Mouse (Mus musculus): ENCODE data around the gene Lsm12. TPM values are rescaled to one million over a fixed set of nuclear protein-coding genes. Genes with fewer than 3 reads are reported as not detected.

Lsm12 gene
- polyA plus RNA-seq, 1 experiment from 2014 or later, result 94.3 TPM

DNA sequence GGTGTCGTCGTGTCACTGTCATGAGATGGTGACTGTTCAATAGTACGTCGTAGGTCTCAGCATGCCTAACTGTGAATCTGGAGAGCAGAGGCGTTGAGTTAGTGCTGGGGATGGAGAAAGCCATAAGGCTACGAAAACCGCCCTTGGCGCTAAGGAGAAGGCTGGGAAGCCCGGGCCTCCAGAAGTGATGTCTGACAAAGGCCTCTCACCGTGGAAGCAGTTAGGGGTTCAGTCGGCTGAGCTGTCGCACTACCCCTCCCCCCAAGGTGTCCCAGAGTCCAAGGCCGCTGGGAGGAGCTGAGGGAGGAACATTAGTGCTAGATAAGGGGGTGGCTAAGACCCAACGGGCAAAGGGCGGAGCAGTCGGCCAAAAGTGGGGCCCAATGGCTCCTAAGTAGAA, 39.1 kb downstream of the Lsm12 start:
- WGBS, result 3% methylated on average over 16 of the region's 16 CpGs
- Histone ChIP-seq H3K4me2 (peak overlapping the region; percentile 75), H3K4me3 (peak overlapping the region; percentile 47), H3K36me3 (no peaks in the 10 kb centered on the region), H3K9ac (0 out of 2 replicates have a peak overlapping the region, but pooled peaks have one; percentile 48), H3K27ac (ENCODE audit: poor library complexity, severe bottlenecking) (no peak overlapping the region), H3K4me1 (replicated peaks) (peaks cover 33% of the 10 kb centered on the region), H3K9me3 (replicated peaks) (no peaks in the 10 kb centered on the region), H3K27me3 (replicated peaks) (peaks cover 69% of the 10 kb centered on the region)
- no peak for ATAC-seq (ENCODE audit: insufficient number of reproducible peaks, low FRiP score)

DNA sequence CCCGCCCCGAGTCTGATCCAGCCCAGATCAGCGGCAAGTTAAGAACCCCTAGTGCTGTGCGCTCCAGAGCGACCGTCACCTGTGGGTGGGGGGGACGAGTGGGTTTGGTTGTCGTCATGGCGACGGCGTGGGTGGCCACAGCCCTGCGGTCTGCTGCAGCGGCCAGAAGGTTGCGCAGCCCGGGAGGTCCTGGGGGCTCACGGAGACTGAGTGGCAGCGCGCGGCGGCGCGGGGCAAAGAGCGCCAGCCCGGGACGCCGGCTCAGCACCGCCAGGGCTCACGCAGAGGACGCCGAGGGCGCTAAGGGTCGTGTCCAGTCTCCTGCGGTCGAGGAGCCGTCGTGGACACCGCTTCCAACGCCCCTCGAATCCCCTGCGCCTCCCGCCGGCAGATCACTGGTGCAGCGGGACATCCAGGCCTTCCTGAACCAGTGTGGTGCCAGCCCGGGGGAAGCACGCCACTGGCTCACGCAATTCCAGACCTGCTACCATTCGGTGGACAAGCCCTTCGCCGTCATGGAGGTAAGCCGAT, 39.6 kb downstream of the Lsm12 start, which contains the start of gene Nags:
Nags (plus strand) TSS at position 43 of the 531 bp plus-strand sequence.
- Histone ChIP-seq H3K9ac (peak within 1 kb of the TSS; percentile 48), H3K27ac (ENCODE audit: poor library complexity, severe bottlenecking) (no peak within 1 kb of the TSS)
- no peak; the same call in 1 of the 2 replicates for ATAC-seq (ENCODE audit: insufficient number of reproducible peaks, low FRiP score)

DNA sequence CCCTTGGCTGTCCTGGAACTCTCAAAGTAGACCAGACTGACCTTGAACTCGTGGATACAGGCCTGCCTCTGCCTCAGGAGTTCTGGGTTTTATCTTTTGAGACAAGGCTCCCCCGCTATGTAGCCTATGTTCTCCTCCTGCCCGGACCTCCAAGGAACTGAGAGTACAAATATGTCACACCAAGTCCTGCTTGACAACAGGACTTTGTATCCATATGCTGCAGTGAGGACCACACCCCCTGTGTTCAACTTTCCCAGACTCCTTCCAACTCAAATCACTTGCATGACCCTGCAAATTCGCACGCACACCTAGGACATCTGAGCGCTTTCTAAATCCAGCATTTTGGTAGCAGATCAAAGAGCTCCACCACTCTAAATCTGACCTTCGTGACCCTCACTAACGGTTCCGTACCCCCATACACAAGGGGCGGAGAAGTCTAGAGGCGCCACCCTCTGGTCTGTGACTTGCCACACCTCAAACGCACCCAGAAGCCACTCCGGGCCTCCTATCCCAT, 40.1 kb downstream of the Lsm12 start:
- peaks cover 69% of the 10 kb centered on the region for H3K27me3 ChIP-seq (replicated peaks)
- no peak overlapping the region for H3K27ac ChIP-seq (ENCODE audit: poor library complexity, severe bottlenecking)
- H3K4me3 ChIP-seq, result peak overlapping the region; percentile 47
- peaks cover 33% of the 10 kb centered on the region for H3K4me1 ChIP-seq (replicated peaks)
- H3K9ac ChIP-seq, result peak overlapping the region; percentile 48; the same call in 1 of the 2 replicates
- H3K36me3 ChIP-seq, result no peaks in the 10 kb centered on the region
- 0 out of 2 replicates have a peak, but pooled peaks have one; percentile 20 for ATAC-seq (ENCODE audit: insufficient number of reproducible peaks, low FRiP score)
- 23% methylated on average over 13 of the region's 13 CpGs for WGBS
- no peaks in the 10 kb centered on the region for H3K9me3 ChIP-seq (replicated peaks)
- peak overlapping the region; percentile 75 for H3K4me2 ChIP-seq

More for the DNA sequence above, 39.6 kb downstream of the Lsm12 start, which contains the start of gene Nags:
- H3K4me1 ChIP-seq (replicated peaks), result peaks cover 33% of the 10 kb centered on the region
- H3K9me3 ChIP-seq (replicated peaks), result no peaks in the 10 kb centered on the region
- 1% methylated on average over 50 of the region's 50 CpGs for WGBS
- H3K36me3 ChIP-seq, result no peaks in the 10 kb centered on the region
- H3K4me3 ChIP-seq, result peak within 1 kb of the TSS; percentile 47
- H3K27me3 ChIP-seq (replicated peaks), result peaks cover 69% of the 10 kb centered on the region
- peak within 1 kb of the TSS; percentile 75 for H3K4me2 ChIP-seq

DNA sequence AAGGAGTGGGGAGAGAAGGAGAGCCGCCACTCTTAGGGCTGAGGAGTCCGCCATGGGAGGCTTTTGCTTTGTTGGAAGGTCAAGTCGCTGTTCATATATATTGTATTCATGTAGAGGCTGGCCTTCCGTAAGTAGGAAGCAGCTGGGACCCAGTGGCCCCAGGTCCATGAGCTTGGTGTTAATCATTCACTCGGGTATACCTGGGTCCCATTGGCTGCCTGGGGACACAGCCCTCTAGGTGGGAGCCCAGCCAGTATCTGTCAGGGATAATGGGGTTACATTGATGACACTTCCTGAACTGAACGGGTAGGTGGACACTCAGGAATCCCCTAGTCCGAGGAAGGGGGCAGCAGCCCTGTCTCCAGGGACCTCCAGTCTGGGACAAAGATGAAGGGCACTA, 42.7 kb downstream of the Lsm12 start:
- Histone ChIP-seq H3K4me1 (replicated peaks) (peaks cover 23% of the 10 kb centered on the region), H3K27ac (ENCODE audit: poor library complexity, severe bottlenecking) (no peak overlapping the region), H3K27me3 (replicated peaks) (peaks cover 47% of the 10 kb centered on the region), H3K4me2 (no peak overlapping the region), H3K9ac (no peak overlapping the region), H3K4me3 (no peak overlapping the region), H3K9me3 (replicated peaks) (no peaks in the 10 kb centered on the region), H3K36me3 (no peaks in the 10 kb centered on the region)
- no peak for ATAC-seq (ENCODE audit: insufficient number of reproducible peaks, low FRiP score)
- WGBS, result 63% methylated on average over 7 of the region's 7 CpGs

DNA sequence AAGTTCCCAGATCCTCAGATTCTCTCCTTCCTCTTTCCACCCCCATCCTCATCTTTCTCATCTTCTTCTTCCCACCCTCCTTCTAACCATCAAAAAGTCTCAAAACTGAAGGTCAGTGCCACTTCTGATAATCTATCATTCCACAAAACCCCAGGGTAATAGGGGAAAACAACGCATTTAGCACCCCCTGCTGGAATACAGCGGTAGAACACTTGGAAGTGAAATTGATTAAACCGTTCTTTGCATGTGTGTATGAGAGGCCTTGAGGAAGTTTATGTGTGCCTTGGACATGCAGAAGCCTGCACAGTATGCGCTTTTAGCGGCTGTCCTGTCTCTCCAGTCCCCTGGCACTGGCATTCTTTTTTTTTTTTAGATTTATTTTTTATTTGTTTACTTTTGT, 44.6 kb downstream of the Lsm12 start:
- no peaks in the 10 kb centered on the region for H3K36me3 ChIP-seq
- peaks cover 38% of the 10 kb centered on the region for H3K27me3 ChIP-seq (replicated peaks)
- H3K9me3 ChIP-seq (replicated peaks), result no peaks in the 10 kb centered on the region
- no peak overlapping the region for H3K9ac ChIP-seq
- H3K27ac ChIP-seq (ENCODE audit: poor library complexity, severe bottlenecking), result no peak overlapping the region
- 5% methylated on average over 5 of the region's 5 CpGs for WGBS
- peaks cover 6% of the 10 kb centered on the region; the same call in 1 of the 2 replicates for H3K4me1 ChIP-seq (replicated peaks)
- H3K4me2 ChIP-seq, result no peak overlapping the region
- H3K4me3 ChIP-seq, result no peak overlapping the region
- no peak for ATAC-seq (ENCODE audit: insufficient number of reproducible peaks, low FRiP score)

DNA sequence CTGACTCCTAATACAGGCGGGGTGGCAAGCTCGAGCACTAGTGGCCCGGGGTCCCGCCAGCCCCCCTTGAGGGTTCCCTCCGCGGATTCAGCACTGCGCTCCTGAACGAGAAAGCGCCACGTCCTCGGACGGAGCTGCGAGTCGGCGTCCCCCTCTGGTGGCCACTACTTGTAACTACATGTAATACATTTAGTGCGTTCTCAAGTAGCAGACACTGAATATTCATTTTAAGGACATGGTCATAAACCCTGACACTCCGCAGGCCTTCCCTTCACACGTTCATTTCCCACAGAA, 46.7 kb downstream of the Lsm12 start:
- peak overlapping the region; percentile 62 for H3K4me2 ChIP-seq
- no peak overlapping the region for H3K9ac ChIP-seq

DNA sequence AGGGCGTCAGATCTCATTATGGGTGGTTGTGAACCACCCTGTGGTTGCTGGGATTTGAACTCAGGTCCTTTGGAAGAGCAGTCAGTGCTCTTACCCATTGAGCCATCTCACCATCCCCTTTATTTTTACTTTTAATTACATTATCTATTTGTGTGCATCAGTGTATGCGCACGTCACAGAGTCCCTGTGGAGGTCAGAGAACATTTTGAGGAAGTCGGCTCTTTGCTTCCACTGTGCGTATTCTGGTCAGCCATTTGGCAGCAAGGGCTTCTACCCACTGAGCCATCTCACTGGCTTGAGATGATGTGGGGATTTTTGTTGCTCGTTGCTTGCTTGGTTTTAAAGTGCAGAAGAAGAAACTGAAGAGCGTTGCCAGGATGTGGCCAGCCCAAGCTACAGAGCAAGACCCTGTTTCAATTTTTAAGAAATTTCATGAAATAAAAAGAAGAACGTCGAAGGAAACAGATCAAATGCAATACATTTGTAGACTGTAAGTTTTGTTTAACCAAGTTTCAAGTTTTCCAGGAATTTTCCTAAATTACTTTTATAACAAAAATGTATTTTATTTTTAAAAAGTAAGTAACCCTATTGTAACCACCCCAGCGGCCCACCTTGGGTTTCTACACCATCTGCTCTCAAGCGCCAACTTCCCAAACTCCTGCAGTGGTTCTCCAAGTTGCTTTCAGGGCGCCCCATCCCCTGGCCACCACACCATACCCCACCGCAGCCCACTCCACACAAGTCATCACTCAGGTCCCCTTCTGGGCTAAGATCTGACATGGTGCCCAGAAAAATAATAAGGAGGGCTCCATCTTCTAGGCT, 47.3 kb downstream of the Lsm12 start:
- ATAC-seq (ENCODE audit: insufficient number of reproducible peaks, low FRiP score), result no peak
- Histone ChIP-seq H3K27me3 (replicated peaks) (peaks cover 22% of the 10 kb centered on the region), H3K4me2 (peak overlapping the region; percentile 62), H3K9me3 (replicated peaks) (no peaks in the 10 kb centered on the region), H3K9ac (no peak overlapping the region), H3K4me1 (replicated peaks) (peaks cover 3% of the 10 kb centered on the region; the same call in 1 of the 2 replicates), H3K36me3 (no peaks in the 10 kb centered on the region), H3K27ac (ENCODE audit: poor library complexity, severe bottlenecking) (no peak overlapping the region), H3K4me3 (peak overlapping the region; percentile 25)
- WGBS, result 45% methylated on average over 13 of the region's 13 CpGs

More for the DNA sequence above, 46.7 kb downstream of the Lsm12 start:
- WGBS, result under 1% methylated on average over 18 of the region's 18 CpGs
- no peaks in the 10 kb centered on the region for H3K9me3 ChIP-seq (replicated peaks)
- H3K4me1 ChIP-seq (replicated peaks), result peaks cover 3% of the 10 kb centered on the region; the same call in 1 of the 2 replicates
- no peak overlapping the region for H3K27ac ChIP-seq (ENCODE audit: poor library complexity, severe bottlenecking)
- peak overlapping the region; percentile 25 for H3K4me3 ChIP-seq
- peaks cover 26% of the 10 kb centered on the region for H3K27me3 ChIP-seq (replicated peaks)
- ATAC-seq (ENCODE audit: insufficient number of reproducible peaks, low FRiP score), result no peak
- no peaks in the 10 kb centered on the region for H3K36me3 ChIP-seq

DNA sequence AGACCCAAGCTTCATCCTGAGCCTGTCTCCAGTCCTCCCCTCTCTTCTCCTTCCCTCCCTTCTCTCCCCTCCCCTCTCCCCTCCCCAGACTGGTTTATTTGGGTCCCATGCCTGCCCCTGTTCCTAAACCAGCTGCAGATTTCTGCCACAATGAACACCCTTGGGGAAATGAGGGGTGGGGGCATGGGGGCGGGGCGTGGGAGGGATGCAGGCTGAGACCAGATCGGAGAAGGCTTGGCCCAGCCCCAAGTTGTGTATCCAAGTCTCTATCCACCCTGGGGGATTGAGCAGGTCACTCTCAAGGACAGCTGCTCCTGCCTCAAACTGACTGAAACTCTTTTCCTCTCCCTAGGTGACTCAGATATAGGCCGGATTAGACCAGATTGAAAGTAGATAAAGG, 50.6 kb downstream of the Lsm12 start:
- no peak for ATAC-seq (ENCODE audit: insufficient number of reproducible peaks, low FRiP score)
- peaks cover 22% of the 10 kb centered on the region for H3K27me3 ChIP-seq (replicated peaks)

DNA sequence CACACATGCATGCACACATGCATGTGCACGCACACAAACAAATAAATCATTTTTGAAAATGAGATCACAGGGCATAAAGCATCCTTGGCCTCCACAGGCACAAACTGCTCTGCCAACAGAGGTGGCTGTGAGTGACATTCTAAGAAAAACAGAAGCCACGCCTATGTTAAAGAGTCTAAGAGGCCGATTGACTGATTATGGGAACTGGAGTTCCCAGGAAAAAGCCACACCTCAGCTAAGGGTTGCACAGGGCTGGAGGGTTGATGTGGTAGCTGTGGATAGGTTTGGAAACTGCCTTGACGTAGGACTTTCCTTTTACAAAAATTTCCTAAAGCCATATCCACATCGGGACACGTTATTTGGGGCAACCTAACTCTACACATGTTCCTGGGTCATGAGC, 67.7 kb downstream of the Lsm12 start:
- no peaks in the 10 kb centered on the region for H3K36me3 ChIP-seq
- H3K27me3 ChIP-seq (replicated peaks), result peaks cover 11% of the 10 kb centered on the region; the same call in 1 of the 2 replicates
- H3K4me2 ChIP-seq, result no peak overlapping the region
- H3K4me1 ChIP-seq (replicated peaks), result no peaks in the 10 kb centered on the region
- no peak overlapping the region for H3K4me3 ChIP-seq
- no peaks in the 10 kb centered on the region for H3K9me3 ChIP-seq (replicated peaks)
- 69% methylated on average over 6 of the region's 6 CpGs for WGBS
- no peak for ATAC-seq (ENCODE audit: insufficient number of reproducible peaks, low FRiP score)
- H3K27ac ChIP-seq (ENCODE audit: poor library complexity, severe bottlenecking), result no peak overlapping the region
- no peak overlapping the region for H3K9ac ChIP-seq

More for the DNA sequence above, 50.6 kb downstream of the Lsm12 start:
- 26% methylated on average over 4 of the region's 4 CpGs for WGBS
- H3K9me3 ChIP-seq (replicated peaks), result no peaks in the 10 kb centered on the region
- peaks cover 9% of the 10 kb centered on the region; the same call in 1 of the 2 replicates for H3K4me1 ChIP-seq (replicated peaks)
- no peak overlapping the region for H3K4me2 ChIP-seq
- H3K4me3 ChIP-seq, result no peak overlapping the region
- no peak overlapping the region for H3K27ac ChIP-seq (ENCODE audit: poor library complexity, severe bottlenecking)
- H3K9ac ChIP-seq, result no peak overlapping the region
- H3K36me3 ChIP-seq, result no peaks in the 10 kb centered on the region

DNA sequence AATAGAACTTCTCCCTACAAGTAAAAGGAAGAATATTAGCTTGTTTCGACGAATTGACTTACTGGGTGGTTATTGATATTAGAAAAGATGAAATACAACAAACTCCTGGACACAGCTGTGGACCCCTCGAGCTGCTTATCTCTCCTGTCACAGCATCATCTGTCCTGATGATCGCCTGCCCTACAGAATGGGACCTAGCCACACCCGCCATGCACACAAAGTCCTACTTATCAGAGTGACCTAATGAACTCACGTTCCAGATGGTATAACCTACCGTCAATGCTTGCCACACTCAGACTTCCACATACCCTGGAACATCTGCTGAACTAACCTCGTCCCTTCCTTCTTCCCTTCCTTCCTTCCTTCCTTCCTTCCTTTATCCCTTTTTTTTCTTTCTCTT, 68.9 kb downstream of the Lsm12 start:
- peaks cover 11% of the 10 kb centered on the region; the same call in 1 of the 2 replicates for H3K27me3 ChIP-seq (replicated peaks)
- no peak overlapping the region for H3K9ac ChIP-seq
- ATAC-seq (ENCODE audit: insufficient number of reproducible peaks, low FRiP score), result no peak
- WGBS, result 46% methylated on average over 8 of the region's 8 CpGs
- H3K36me3 ChIP-seq, result no peaks in the 10 kb centered on the region
- no peaks in the 10 kb centered on the region for H3K9me3 ChIP-seq (replicated peaks)
- H3K4me1 ChIP-seq (replicated peaks), result no peaks in the 10 kb centered on the region
- H3K4me3 ChIP-seq, result no peak overlapping the region
- H3K27ac ChIP-seq (ENCODE audit: poor library complexity, severe bottlenecking), result no peak overlapping the region
- H3K4me2 ChIP-seq, result no peak overlapping the region
